Mouse (Mus musculus) cerebellum, adult 11 months (tissue): ENCODE data around the gene 1110012L19Rik.
A peak's percentile ranks its signal among the peaks of the same experiment; 100 is the strongest.
"Not testable (repeated sequence)": the region's sequence is repeated elsewhere in the genome, so short reads cannot be mapped to it uniquely, and the experiment has no call there.

Source experiments
- DNase-seq: peaks from one replicate; pipeline ENCODE4 v3.0.0; 2022

1110012L19Rik gene

DNA sequence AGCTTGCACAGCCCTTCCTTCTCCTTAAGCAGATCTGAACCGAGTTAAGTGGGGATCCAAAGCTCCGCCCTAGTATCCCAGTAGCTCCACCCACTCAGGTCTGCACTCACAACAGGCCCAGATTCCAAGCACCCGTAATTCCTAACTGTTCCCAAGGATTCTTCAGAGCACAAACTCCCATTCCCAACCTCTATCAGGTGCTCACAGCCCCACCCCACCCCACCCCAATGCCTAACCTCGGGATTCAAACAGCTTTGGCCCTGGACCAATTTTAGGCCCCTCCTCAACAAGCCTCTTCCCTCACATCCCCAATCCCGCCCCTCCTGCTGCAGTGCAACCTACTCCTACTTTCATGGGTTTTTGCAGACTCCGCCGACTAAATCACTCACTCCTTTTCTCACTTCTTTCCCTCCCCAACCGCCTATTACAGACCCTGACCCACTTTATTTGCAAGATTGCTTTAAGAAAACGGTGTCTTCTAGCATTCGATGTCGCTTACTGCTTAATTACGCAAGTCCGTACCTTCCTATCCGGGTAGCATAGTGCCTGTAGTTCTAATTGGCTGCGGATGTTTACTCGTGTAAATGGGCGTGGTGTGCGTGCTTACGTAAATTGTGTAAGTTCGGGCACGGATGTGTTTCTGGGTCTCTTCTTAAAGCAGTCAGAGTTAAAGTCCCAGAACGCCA lies at the start of gene 1110012L19Rik:
TSS of gene 1110012L19Rik (plus strand) at position 602 of the 686 bp plus-strand sequence.
- peak; percentile 65 for DNase-seq

DNA sequence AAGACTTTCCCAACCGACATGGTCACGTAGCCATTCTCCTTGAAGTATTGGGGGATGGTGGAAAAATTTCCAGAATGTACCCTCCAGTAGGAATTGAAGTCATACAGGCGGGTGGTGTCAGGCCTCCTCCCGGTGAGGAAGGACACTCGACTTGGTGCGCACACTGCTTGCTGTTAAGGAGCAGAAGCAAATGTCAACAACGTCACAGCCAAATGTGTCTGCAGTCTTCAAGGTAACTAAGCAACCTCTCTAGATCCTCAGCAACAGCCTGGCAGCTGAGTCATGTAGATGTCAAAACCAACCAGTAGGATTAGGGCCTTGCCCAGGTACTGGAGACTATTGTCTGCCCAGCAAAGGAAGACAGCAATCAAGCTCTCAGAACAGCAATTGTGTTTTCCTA lies 22.7 kb upstream of the 1110012L19Rik start:
- DNase-seq = no peak

DNA sequence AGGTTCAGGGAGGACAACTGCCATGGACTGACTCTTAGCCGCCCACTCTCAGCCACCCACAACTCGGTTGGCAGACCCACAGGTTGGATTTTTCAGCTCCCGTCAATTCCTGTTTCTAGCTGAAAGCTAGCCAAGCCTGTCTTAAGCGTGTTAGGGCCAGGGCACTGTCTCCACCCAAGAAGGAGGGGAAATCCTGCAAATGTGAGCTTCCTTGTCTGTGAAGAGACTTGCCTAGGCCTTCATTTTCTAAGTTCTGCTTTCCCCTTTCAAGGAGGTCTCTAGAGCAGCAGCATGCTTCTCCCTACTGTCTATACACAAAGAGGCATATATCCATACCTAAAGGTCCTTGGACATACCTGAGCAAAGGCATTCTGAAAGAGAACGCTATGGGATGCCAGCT lies 22.2 kb upstream of the 1110012L19Rik start:
- DNase-seq = no peak

DNA sequence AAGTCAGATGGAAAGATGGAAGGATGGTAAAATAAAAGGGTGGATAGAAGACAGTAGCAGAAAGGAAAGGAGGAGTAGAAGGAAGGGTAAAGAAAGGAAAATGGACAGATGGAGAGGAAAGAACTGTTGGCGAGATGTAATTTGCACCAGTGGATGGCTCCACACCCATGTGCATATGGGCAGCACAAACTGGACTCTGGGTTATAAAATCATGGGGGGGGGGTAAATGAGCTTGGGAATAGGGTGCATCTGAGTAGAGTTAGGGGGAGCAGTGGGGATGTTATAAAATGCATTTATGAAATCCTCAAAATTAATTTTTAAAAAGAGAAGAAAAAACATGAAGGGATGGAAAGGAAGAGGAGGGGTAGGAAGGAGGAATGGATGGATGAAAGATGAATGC lies 21.5 kb upstream of the 1110012L19Rik start:
- no peak for DNase-seq

DNA sequence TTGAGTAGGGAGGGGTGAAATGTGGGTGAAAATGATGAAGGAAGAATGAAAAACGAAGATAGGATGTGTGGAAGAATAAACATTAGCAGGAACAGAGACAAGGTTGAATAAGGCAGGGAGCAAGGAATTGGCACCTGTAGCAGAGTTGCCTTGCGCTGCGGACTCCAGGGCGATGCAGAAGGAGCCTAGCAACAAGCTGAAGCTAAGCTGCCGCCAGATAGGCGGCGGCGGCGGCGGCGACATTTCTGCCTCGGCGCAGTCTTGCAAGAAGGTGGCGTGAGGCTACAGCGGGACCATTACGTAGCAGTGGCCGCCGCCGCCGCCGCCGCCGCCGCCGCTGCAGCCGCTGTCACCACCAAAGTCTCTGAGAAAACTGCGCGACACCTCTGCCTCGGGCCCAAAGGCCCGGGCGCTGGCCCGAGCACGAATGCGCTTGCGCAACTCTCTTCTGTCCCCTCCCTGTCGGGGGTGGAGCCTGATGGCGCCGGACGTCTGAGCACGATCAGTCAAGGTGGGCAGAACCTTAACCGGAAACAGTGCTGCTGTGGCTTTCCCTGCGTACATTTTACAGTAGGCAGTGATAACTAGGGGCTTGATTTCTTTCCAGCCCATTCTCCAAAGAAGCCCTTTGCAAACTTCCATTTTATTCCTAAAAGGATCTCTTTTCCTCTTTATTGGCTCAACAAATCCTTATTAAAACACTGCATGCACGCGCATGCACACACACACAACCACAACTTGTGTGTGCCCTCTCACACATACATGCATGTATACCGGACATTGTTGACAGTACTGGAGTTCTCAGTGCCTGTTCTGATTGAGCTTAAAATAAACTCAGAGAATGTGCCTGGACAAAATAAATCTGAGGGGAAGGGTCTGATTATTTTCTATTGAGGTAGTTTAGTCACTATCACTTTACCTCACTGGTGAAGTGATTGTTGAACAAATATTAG lies 20.7 kb upstream of the 1110012L19Rik start, which contains the start of gene Ids:
TSS of gene Ids (minus strand) at position 424 of the 953 bp plus-strand sequence.
- DNase-seq = peak; percentile 84

DNA sequence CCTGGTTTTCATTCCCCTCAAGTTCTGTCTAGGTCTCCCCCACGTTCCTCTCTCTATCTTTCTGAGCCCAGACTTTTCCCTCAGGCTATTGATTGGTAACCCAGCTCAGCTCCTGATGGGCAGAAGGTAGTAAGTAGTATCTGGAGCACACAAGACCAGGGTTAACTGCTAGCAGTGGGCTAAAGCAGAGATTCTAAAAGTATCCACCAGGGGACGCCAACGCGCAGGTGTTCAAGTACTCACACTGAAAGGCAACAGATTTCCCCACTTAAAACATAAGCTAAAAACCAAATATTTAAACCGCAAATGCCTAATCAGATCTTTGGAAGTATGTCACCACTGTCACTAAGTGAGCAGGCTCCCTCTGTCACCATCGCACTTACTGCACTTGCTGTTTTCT lies 15.9 kb upstream of the 1110012L19Rik start:
- DNase-seq = not testable (repeated sequence)

DNA sequence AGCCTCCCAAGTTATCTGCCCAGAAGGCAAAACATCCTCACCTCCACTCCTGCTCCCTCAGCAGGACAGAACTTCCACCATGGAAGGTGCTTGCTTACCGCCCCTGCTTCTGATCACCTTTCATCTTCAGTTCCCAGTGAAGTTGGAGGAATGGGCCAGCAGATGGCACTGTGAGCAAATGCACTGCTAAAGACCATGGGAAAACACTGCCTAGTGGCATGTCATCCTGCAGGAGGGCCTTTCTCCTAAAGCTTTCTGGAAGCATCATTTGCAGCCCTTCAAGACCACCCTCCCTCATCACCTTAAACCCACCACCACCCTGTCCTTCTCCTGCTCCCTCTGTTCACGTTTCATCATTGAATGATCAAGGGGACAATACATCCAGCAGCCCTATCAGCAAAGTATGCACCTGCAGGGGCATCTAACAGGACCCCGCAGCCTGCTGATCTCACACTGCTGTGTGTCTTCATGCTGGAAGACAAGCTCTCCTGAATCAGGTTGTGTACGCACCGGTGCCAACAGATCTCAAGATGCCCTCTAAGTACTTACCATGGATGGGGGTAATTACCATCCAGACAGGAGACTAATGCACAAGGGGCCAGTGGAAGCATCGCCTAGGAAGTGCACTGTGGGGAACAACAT lies 11.1 kb upstream of the 1110012L19Rik start:
- not testable (repeated sequence) for DNase-seq

DNA sequence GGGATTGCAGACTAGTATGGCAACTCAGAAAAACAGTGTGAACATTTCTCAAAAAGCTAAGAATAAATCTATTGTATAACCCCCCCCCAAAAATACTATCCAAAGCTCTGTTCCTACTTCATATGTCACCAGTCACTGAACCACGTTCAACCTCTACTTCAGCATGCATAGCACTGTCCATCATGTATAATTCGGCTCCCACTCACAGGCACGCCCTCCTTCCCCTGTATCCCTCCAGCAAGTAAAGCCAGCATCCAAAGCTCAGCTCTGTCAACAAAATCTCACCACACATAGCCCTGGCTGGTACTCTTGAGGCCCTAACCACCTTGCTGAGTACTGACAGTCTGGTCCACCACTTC lies 781 bp upstream of the 1110012L19Rik start:
- DNase-seq = no peak

DNA sequence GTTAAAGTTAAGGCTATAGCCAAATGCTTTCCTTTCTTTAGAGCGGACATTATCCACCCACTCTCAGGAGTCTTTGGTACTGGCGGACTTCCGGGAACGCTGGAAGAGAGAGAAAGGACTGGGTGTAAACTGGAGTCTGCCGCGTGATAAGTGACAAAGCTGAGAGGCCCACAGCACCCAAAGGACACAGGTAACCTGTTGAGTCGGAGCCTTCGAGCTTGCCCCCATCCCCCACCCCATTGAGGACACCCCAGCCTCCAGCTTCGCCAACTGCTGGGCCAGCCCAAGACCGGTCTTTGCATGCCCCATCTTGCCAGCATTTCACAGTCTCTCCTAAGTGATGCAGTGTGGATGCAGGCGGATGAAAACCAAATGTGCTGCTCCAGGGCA lies 280 bp downstream of the 1110012L19Rik start:
- DNase-seq = peak; percentile 39

DNA sequence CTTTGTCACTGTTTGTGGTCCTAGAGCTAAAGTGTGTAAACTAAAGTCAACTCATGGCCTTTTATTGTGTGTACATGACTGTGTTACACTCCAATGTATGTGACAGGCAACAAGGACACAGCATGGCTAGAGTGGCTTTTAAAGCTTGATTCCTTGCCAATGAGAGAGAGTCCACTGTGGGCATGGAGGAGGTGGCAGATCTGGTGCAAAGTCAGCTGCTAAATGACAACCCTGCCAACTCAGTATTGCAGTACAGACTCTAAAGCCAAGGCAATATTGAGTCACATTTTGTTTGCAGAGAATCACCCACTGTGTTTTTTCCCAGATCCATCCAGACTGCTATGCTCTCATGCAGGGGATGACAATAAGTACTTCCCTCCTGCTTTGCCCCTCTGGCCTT lies 7.0 kb downstream of the 1110012L19Rik start:
- not testable (repeated sequence) for DNase-seq

DNA sequence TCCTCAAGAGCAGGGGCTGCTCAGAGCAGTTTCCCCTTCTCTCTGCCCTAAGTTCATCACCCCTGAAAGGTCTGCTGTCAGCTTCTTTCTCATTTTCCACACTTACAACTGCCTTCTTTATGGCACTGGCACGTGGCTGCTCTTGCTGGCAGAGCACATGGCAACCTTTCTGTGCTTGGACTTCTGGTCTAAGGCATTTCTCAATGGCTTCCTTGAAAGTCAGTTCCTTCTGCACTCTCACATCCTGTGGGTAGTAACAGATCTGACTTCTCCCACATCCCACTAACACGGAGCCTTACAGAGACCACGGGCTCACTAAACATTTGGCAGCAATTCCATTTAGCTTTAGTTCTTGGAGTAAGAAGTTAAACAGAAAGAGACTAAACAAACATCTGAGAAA lies 39.8 kb downstream of the 1110012L19Rik start:
- not testable (repeated sequence) for DNase-seq
